Mouse (Mus musculus) frontal cortex, postnatal 25 days (tissue): ENCODE measurements around the gene Zfp988.
"Not testable (repeated sequence)": the region's sequence is repeated elsewhere in the genome, so short reads cannot be mapped to it uniquely, and the experiment has no call there.

Experiments
- DNase-seq, 2 experiments: peaks; one replicate each; pipeline ENCODE4 v3.0.0; 2022; ENCODE audit warnings: low spot score in 2 of 2

Gene Zfp988

GRCm38 (mm10) chr4:147305436-147305835, at the start of gene Zfp988:
Gene Zfp988 (plus strand): TSS chr4:147305674.
- DNase-seq = not testable (repeated sequence)

GRCm38 (mm10) chr4:147262708-147263107, 42.8 kb upstream of the Zfp988 start:
- not testable (repeated sequence) for DNase-seq

GRCm38 (mm10) chr4:147267302-147267701, 38.2 kb upstream of the Zfp988 start:
- DNase-seq = not testable (repeated sequence)

GRCm38 (mm10) chr4:147268735-147269134, 36.7 kb upstream of the Zfp988 start:
- not testable (repeated sequence) for DNase-seq

- DNase-seq = not testable (repeated sequence)
Observed at GRCm38 (mm10) chr4:147270026-147270425, 35.4 kb upstream of the Zfp988 start.

GRCm38 (mm10) chr4:147271601-147272000, 33.9 kb upstream of the Zfp988 start:
- DNase-seq = not testable (repeated sequence)

- DNase-seq = not testable (repeated sequence)
Observed at GRCm38 (mm10) chr4:147275021-147275772, 30.3 kb upstream of the Zfp988 start.

GRCm38 (mm10) chr4:147275773-147276140, 29.7 kb upstream of the Zfp988 start:
- not testable (repeated sequence) for DNase-seq

- not testable (repeated sequence) for DNase-seq
Observed at GRCm38 (mm10) chr4:147280406-147280805, 25.1 kb upstream of the Zfp988 start.

- DNase-seq = not testable (repeated sequence)
Observed at GRCm38 (mm10) chr4:147298585-147298984, 6.9 kb upstream of the Zfp988 start.

- DNase-seq = not testable (repeated sequence)
Observed at GRCm38 (mm10) chr4:147302375-147302774, 3.1 kb upstream of the Zfp988 start.

GRCm38 (mm10) chr4:147335036-147335690, 29.7 kb downstream of the Zfp988 start:
- DNase-seq = not testable (repeated sequence)

GRCm38 (mm10) chr4:147335691-147336367, 30.4 kb downstream of the Zfp988 start:
- DNase-seq = not testable (repeated sequence)

GRCm38 (mm10) chr4:147336368-147337195, 31.1 kb downstream of the Zfp988 start:
- not testable (repeated sequence) for DNase-seq

- DNase-seq = not testable (repeated sequence)
Observed at GRCm38 (mm10) chr4:147337520-147337919, 32.0 kb downstream of the Zfp988 start.

GRCm38 (mm10) chr4:147338032-147338610, 32.6 kb downstream of the Zfp988 start:
- no peak for DNase-seq

GRCm38 (mm10) chr4:147338706-147339105, 33.2 kb downstream of the Zfp988 start:
- DNase-seq = not testable (repeated sequence)

- DNase-seq = not testable (repeated sequence)
Observed at GRCm38 (mm10) chr4:147339601-147340219, 34.2 kb downstream of the Zfp988 start.

GRCm38 (mm10) chr4:147340236-147340635, 34.8 kb downstream of the Zfp988 start:
- DNase-seq = not testable (repeated sequence)

- DNase-seq = not testable (repeated sequence)
Observed at GRCm38 (mm10) chr4:147340876-147341275, 35.4 kb downstream of the Zfp988 start.
